33 mouse cellular contexts compared by ENCODE assay signal in genomic region chr19:5789066-5789465, GRCm38 (mm10).
"Had no signal": no experiment of that assay in that cellular context is flagged by ENCODE, and none has a peak within 500 bp of the region (broad histone marks: within the 10 kb centered on the region; RNA-seq: fewer than 3 reads in every experiment).

No protein-coding gene starts in this region.

- H3K9ac ChIP-seq: heart, embryonic 12.5 days; heart, embryonic 13.5 days; heart, embryonic 15.5 days; hindbrain, embryonic 13.5 days; hindbrain, embryonic 14.5 days; hindbrain, embryonic 15.5 days; intestine, embryonic 15.5 days; kidney, embryonic 15.5 days had no signal

- H3K4me1 ChIP-seq: intestine, embryonic 15.5 days had no signal

- H3K27ac ChIP-seq: heart, embryonic 13.5 days; heart, embryonic 15.5 days; hindbrain, embryonic 10.5 days; hindbrain, embryonic 13.5 days; hindbrain, embryonic 14.5 days; hindbrain, embryonic 15.5 days; hindbrain, postnatal 0 days; intestine, embryonic 15.5 days; kidney, embryonic 15.5 days; kidney, postnatal 0 days; layer of hippocampus, adult 2 months; left cerebral cortex, adult 2 months had no signal

- ATAC-seq: hindbrain, embryonic 16.5 days; hindbrain, postnatal 0 days; inflammation-experienced regulatory T-cells, adult 6 months; intestine, embryonic 15.5 days; intestine, embryonic 16.5 days; intestine, postnatal 0 days had no signal

- H3K27me3 ChIP-seq: heart, embryonic 12.5 days; heart, embryonic 13.5 days; heart, embryonic 15.5 days; hindbrain, embryonic 13.5 days; hindbrain, embryonic 15.5 days; intestine, embryonic 15.5 days; kidney, embryonic 15.5 days had no signal

- H3K4me3 ChIP-seq: heart, embryonic 12.5 days; heart, embryonic 13.5 days; heart, embryonic 15.5 days; hindbrain, embryonic 10.5 days; hindbrain, embryonic 13.5 days; hindbrain, embryonic 15.5 days; intestine, embryonic 15.5 days; kidney, embryonic 15.5 days; layer of hippocampus, adult 2 months; left cerebral cortex, adult 2 months had no signal

- H3K9me3 ChIP-seq: heart, embryonic 12.5 days; heart, embryonic 13.5 days; heart, embryonic 15.5 days; hindbrain, embryonic 10.5 days; hindbrain, embryonic 13.5 days; hindbrain, embryonic 15.5 days; intestine, embryonic 15.5 days; kidney, embryonic 15.5 days had no signal

- H3K36me3 ChIP-seq: heart, embryonic 12.5 days; heart, embryonic 13.5 days; heart, embryonic 15.5 days; hindbrain, embryonic 10.5 days; hindbrain, embryonic 13.5 days; hindbrain, embryonic 15.5 days; intestine, embryonic 15.5 days; kidney, embryonic 15.5 days had no signal

- DNase-seq: heart, postnatal 10 days; heart, postnatal 14 days; heart, postnatal 36 days; heart, postnatal 4 days; kidney, adult 11 months; kidney, adult 18-20 months; kidney, adult 2 months; kidney, adult 8-10 months; kidney, adult 9 months; kidney, postnatal 10 days; kidney, postnatal 14 days; kidney, postnatal 25 days; kidney, postnatal 36 days; kidney, postnatal 4 days; layer of hippocampus, adult 9-11 months; layer of hippocampus, postnatal 36 days had no signal

- H3K4me2 ChIP-seq: heart, embryonic 12.5 days; heart, embryonic 13.5 days; heart, embryonic 15.5 days; hindbrain, embryonic 13.5 days; hindbrain, embryonic 14.5 days; hindbrain, embryonic 15.5 days; intestine, embryonic 15.5 days; kidney, embryonic 15.5 days had no signal
